Mouse (Mus musculus) lung, adult 2 months (tissue): ENCODE results near the gene Gm21095. TPM values are rescaled to one million over a fixed set of nuclear protein-coding genes. Genes with fewer than 3 reads are reported as not detected.
"Not testable (repeated sequence)": the region's sequence is repeated elsewhere in the genome, so short reads cannot be mapped to it uniquely, and the experiment has no call there.

Source experiments
- DNase-seq: peaks from one replicate; pipeline ENCODE4 v3.0.0; 2022
- H3K4me1 ChIP-seq: fragments of 200-500 bp; 2 replicates; pipeline ENCODE4 v1.6.1; 2011; ENCODE audit warnings: low read length; ENCODE audit not compliant: control insufficient read depth, insufficient read depth
- H3K4me3 ChIP-seq: fragments of 200-500 bp; replicated peaks from 2 replicates; pipeline ENCODE3; 2011; ENCODE audit warnings: low read depth, mild to moderate bottlenecking, control low read depth, low read length; ENCODE audit errors: extremely low read depth
- WGBS: fragments of 180-500 bp; shearing (Covaris S2); methylation state at CpG from one replicate; pipeline ENCODE4 v1.1.7; 2018; 5-methylcytosine and 5-hydroxymethylcytosine counted together
- polyA plus RNA-seq: library from polyadenylated mRNA; depleted of rRNA; stranded (reverse); fragments of >200 nt; gene quantifications from 2 replicates; pipeline ENCODE4 v1.2.3, GENCODE M21; 2012; rRNA removed

The Gm21095 gene
- not detected in 2 replicates for polyA plus RNA-seq

DNA sequence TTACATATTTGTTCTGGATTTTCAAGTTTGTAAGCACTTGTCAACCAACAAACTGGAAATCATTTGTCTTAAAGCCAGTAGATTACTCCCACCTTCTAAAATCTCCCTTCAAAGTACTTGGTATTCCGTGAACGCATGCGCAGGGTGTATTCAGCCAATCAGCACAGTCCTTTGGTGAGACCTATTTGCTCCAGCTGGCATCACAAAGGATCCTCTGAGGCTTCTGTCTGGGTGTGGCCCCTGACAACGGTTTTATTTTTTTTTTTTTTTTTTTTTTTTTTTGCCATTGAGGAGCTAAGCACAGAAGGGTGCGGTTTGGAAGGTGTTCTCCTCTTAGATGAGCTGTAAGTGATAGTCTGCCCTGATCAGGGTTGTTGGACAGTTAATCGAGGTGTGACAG lies at the start of gene Gm21095:
TSS of gene Gm21095 (plus strand) at position 301 of the 400 bp plus-strand sequence.
- no CpG with 5 or more reads among the region's 6 CpGs for WGBS

More for the DNA sequence above, at the start of gene Gm21095:
- H3K4me1 ChIP-seq, DNase-seq, H3K4me3 ChIP-seq: not testable (repeated sequence)
